Mouse (Mus musculus) testis, adult 2 months (tissue): Measurements from ENCODE around the gene Pde2a.

Experiments
- CTCF ChIP-seq: fragments of 200-500 bp; IDR thresholded peaks from 2 replicates; pipeline ENCODE4 v1.5.1; 2012; ENCODE audit warnings: low read depth, mild to moderate bottlenecking, inconsistent platforms, low read length, moderate library complexity; ENCODE audit not compliant: control insufficient read depth, insufficient read depth, insufficient replicate concordance
- POLR2A ChIP-seq: fragments of 200-500 bp; IDR thresholded peaks from 2 replicates; pipeline ENCODE4 v1.6.1; 2012; ENCODE audit warnings: low read depth, mild to moderate bottlenecking, inconsistent platforms, low read length, moderate library complexity; ENCODE audit not compliant: control insufficient read depth

DNA sequence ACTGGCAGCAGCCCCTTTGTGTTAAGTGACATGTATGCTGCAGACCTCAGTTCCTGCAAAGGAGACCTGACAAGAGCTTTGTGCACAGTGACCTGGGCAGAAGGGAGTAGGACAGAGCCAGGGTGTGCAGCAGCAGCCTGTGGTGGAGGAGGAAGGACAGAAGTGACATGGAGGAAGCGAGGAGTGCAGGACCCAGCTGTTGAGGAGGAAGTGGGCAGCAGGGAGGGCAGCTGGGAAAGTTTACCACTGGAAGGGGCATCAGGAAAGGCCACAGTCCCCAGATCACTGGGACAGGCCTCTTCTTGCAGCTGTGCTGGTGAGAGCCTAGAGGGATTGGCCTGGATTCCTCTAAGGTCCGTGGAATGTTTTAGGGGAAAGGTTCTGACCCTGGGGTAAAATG is 41.8 kb upstream of the Pde2a start:
- TF ChIP-seq CTCF (no peak), POLR2A (no peak)
